Mouse (Mus musculus) intestine, postnatal 0 days (tissue): Measurements from ENCODE around the gene Scmh1. TPM values are rescaled to one million over a fixed set of nuclear protein-coding genes. Genes with fewer than 3 reads are reported as not detected.

Experiments
- ATAC-seq: fragments of 200-750 bp; cut with Nextera tagmentation; 2 replicates; pipeline ENCODE4 v1.8.0; 2017; ENCODE audit warnings: mild to moderate bottlenecking, moderate TSS enrichment, moderate library complexity
- H3K27ac ChIP-seq: fragments of 300-500 bp; sonication (generic); 2 replicates; pipeline ENCODE4 v1.5.1; 2014; ENCODE audit warnings: mild to moderate bottlenecking, low read depth, low read length, moderate library complexity
- H3K27me3 ChIP-seq: fragments of 300-500 bp; sonication (generic); replicated peaks from 2 replicates; pipeline ENCODE4 v1.6.1; 2014; ENCODE audit warnings: low read length, mixed read lengths; ENCODE audit not compliant: control insufficient read depth, insufficient read depth
- H3K36me3 ChIP-seq: fragments of 300-500 bp; sonication (generic); 2 replicates; pipeline ENCODE4 v1.6.1; 2014; ENCODE audit warnings: mild to moderate bottlenecking, moderate library complexity; ENCODE audit not compliant: control insufficient read depth, insufficient read depth
- H3K4me1 ChIP-seq: fragments of 300-500 bp; sonication (generic); replicated peaks from 2 replicates; pipeline ENCODE4 v1.6.1; 2014; ENCODE audit warnings: antibody characterized with exemption, low read length, mixed read lengths; ENCODE audit not compliant: control insufficient read depth, insufficient read depth
- H3K4me2 ChIP-seq: fragments of 300-500 bp; sonication (generic); replicated peaks from 2 replicates; pipeline ENCODE4 v1.6.1; 2014; ENCODE audit warnings: low read depth, mild to moderate bottlenecking, moderate library complexity
- H3K4me3 ChIP-seq: fragments of 300-500 bp; sonication (generic); 2 replicates; pipeline ENCODE4 v1.5.1; 2014; ENCODE audit warnings: low read depth, low read length
- H3K9ac ChIP-seq: fragments of 300-500 bp; sonication (generic); 2 replicates; pipeline ENCODE4 v1.6.1; 2014; ENCODE audit warnings: mild to moderate bottlenecking, low read depth, low read length
- H3K9me3 ChIP-seq: fragments of 300-500 bp; sonication (generic); 2 replicates; pipeline ENCODE4 v1.6.1; 2016; ENCODE audit warnings: mixed run types; ENCODE audit not compliant: control insufficient read depth
- CTCF ChIP-seq: sonication (generic); IDR thresholded peaks from 2 replicates; pipeline ENCODE4 v1.5.1; 2016; ENCODE audit warnings: low read depth, mild to moderate bottlenecking, control low read depth, antibody characterized with exemption, moderate library complexity
- WGBS: fragments of 180-500 bp; shearing (Covaris S2); extraction: QIAGEN DNeasy Blood & Tissue Kit; methylation state at CpG from one replicate; pipeline ENCODE4 v1.1.7; 2014; 5-methylcytosine and 5-hydroxymethylcytosine counted together
- polyA plus RNA-seq: library from polyadenylated mRNA; unstranded; fragments of >200 nt; fragmentation: Nextera tagmentation; extraction: Ambion mirVana; gene quantifications from 2 replicates; pipeline ENCODE4 v1.2.1, GENCODE M21; 2015

Gene Scmh1
- 19.8 and 21.8 TPM in 2 replicates for polyA plus RNA-seq

GRCm38 (mm10) chr4:120405144-120405805 lies at the start of gene Scmh1:
TSS of gene Scmh1 (plus strand) at chr4:120405281.
- no peaks in the 10 kb centered on the region for H3K9me3 ChIP-seq
- 1% methylated on average over 59 of the region's 102 CpGs for WGBS
- H3K9ac ChIP-seq, result peak within 1 kb of the TSS; percentile 99
- 0 out of 2 replicates have a peak, but pooled peaks cover 3% of the 10 kb centered on the region for H3K4me1 ChIP-seq
- no peaks in the 10 kb centered on the region for H3K27me3 ChIP-seq
- peak; percentile 33 for TF ChIP-seq CTCF
- no peaks in the 10 kb centered on the region for H3K36me3 ChIP-seq
- ATAC-seq, result peak; percentile 85
- H3K4me2 ChIP-seq, result peak within 1 kb of the TSS; percentile 76
- H3K4me3 ChIP-seq, result peak within 1 kb of the TSS; percentile 98
- H3K27ac ChIP-seq, result peak within 1 kb of the TSS; percentile 94

- Histone ChIP-seq H3K27me3 (no peaks in the 10 kb centered on the region), H3K4me1 (no peaks in the 10 kb centered on the region), H3K9me3 (no peaks in the 10 kb centered on the region), H3K4me2 (no peak overlapping the region), H3K4me3 (no peak overlapping the region), H3K9ac (no peak overlapping the region), H3K27ac (no peak overlapping the region), H3K36me3 (no peaks in the 10 kb centered on the region)
- no peak for ATAC-seq
- WGBS, result 18% methylated on average over 8 of the region's 8 CpGs
- TF ChIP-seq CTCF, result no peak
Observed at GRCm38 (mm10) chr4:120360011-120360521, 45.0 kb upstream of the Scmh1 start.

- H3K27ac ChIP-seq, result no peak overlapping the region
- no peak overlapping the region for H3K9ac ChIP-seq
- no peak for TF ChIP-seq CTCF
- no peaks in the 10 kb centered on the region for H3K9me3 ChIP-seq
- no peak for ATAC-seq
- H3K4me1 ChIP-seq, result no peaks in the 10 kb centered on the region
- no peak overlapping the region for H3K4me3 ChIP-seq
- H3K4me2 ChIP-seq, result no peak overlapping the region
- H3K27me3 ChIP-seq, result no peaks in the 10 kb centered on the region
- 3% methylated on average over 3 of the region's 3 CpGs for WGBS
- no peaks in the 10 kb centered on the region for H3K36me3 ChIP-seq
Observed at GRCm38 (mm10) chr4:120364729-120365128, 40.4 kb upstream of the Scmh1 start.

- no peak overlapping the region for H3K27ac ChIP-seq
- H3K4me1 ChIP-seq, result no peaks in the 10 kb centered on the region
- H3K4me3 ChIP-seq, result no peak overlapping the region
- no peaks in the 10 kb centered on the region for H3K27me3 ChIP-seq
- TF ChIP-seq CTCF, result no peak
- no peaks in the 10 kb centered on the region for H3K36me3 ChIP-seq
- H3K9ac ChIP-seq, result no peak overlapping the region
- ATAC-seq, result no peak
- no peak overlapping the region for H3K4me2 ChIP-seq
- no peaks in the 10 kb centered on the region for H3K9me3 ChIP-seq
- WGBS, result 24% methylated on average over 5 of the region's 5 CpGs
Observed at GRCm38 (mm10) chr4:120365456-120365855, 39.6 kb upstream of the Scmh1 start.

GRCm38 (mm10) chr4:120368031-120368430 lies 37.0 kb upstream of the Scmh1 start:
- no peak for ATAC-seq
- no peaks in the 10 kb centered on the region for H3K27me3 ChIP-seq
- no peaks in the 10 kb centered on the region for H3K36me3 ChIP-seq
- 73% methylated on average over 2 of the region's 2 CpGs for WGBS
- TF ChIP-seq CTCF, result no peak
- no peak overlapping the region for H3K4me3 ChIP-seq
- H3K4me1 ChIP-seq, result no peaks in the 10 kb centered on the region
- H3K9ac ChIP-seq, result no peak overlapping the region
- no peak overlapping the region for H3K4me2 ChIP-seq
- H3K27ac ChIP-seq, result no peak overlapping the region
- no peaks in the 10 kb centered on the region for H3K9me3 ChIP-seq

- ATAC-seq, result no peak
- TF ChIP-seq CTCF, result peak; percentile 89
- Histone ChIP-seq H3K9me3 (no peaks in the 10 kb centered on the region), H3K27me3 (no peaks in the 10 kb centered on the region), H3K4me3 (no peak overlapping the region), H3K4me2 (no peak overlapping the region), H3K4me1 (no peaks in the 10 kb centered on the region), H3K27ac (no peak overlapping the region), H3K36me3 (no peaks in the 10 kb centered on the region), H3K9ac (no peak overlapping the region)
- WGBS, result 10% methylated on average over 4 of the region's 4 CpGs
Observed at GRCm38 (mm10) chr4:120368663-120369062, 36.4 kb upstream of the Scmh1 start.
